Mouse (Mus musculus): ENCODE measurements around the gene Adrm1.

DNA sequence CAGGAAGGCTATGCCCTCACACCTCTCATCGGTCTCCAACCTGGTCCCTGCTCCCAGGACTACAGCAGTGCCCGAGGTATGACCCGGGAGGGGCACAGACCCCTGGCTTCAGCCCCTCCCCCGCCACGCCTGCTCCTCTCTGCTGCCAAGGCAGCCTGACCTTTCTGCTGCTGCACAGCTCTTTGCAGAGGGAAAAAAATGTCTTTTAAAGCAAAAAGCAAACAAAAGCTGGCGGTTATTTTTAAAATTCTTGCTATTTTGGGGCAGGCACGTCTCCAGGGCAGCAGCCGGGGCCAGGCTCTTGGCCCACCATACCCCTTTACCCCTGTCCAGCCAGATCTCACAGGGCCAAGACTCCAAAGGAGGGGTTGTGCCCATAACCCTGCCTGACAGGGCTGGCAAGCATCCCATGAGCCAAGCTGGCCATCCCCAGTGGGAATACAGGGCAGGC, 43.8 kb downstream of the Adrm1 start:
- TF ChIP-seq CTCF (IDR thresholded peaks at IDR 0.05; ENCODE audit: control insufficient read depth, insufficient read depth, low read length) (no peak), POLR2A (IDR thresholded peaks at IDR 0.05; ENCODE audit: borderline replicate concordance, control insufficient read depth, low read depth, low read length) (no peak)
